Mouse (Mus musculus) kidney, adult 2 months (tissue): ENCODE measurements at regions not wholly inside any gene's neighbourhood (a gene's known extent, or its start where the extent isn't known, plus 50 kb on each side); places are given as distances from the start of the nearest gene placed in this dataset.

Experiments used
- CTCF ChIP-seq: fragments of 200-500 bp; conservative IDR thresholded peaks from 2 replicates; pipeline ENCODE4 v1.5.1; 2011; ENCODE audit warnings: low read depth, mild to moderate bottlenecking, control low read depth, low read length, moderate library complexity, mixed read lengths; ENCODE audit not compliant: insufficient read depth, insufficient read length
- POLR2A ChIP-seq: fragments of 200-500 bp; IDR thresholded peaks from one replicate; pipeline ENCODE4 v1.6.1; 2011; ENCODE audit warnings: low read depth, low read length, control low read depth

- TF ChIP-seq CTCF: no peak
- no peak for TF ChIP-seq POLR2A
Observed at GRCm38 (mm10) chr16:42666601-42667000, 209.1 kb upstream of the Zbtb20 start.
